Mouse (Mus musculus): Measurements from ENCODE around the gene Mid1.
A peak's percentile ranks its signal among the peaks of the same experiment; 100 is the strongest.
"Not testable (repeated sequence)": the region's sequence is repeated elsewhere in the genome, so short reads cannot be mapped to it uniquely, and the experiment has no call there.

The Mid1 gene

GRCm38 (mm10) chrX:169971562-169971961, 286.6 kb downstream of the Mid1 start:
- not testable (repeated sequence) for DNase-seq (ENCODE audit: low spot score)

GRCm38 (mm10) chrX:169972131-169972530, 287.1 kb downstream of the Mid1 start:
- not testable (repeated sequence) for DNase-seq (ENCODE audit: low spot score)

DNA sequence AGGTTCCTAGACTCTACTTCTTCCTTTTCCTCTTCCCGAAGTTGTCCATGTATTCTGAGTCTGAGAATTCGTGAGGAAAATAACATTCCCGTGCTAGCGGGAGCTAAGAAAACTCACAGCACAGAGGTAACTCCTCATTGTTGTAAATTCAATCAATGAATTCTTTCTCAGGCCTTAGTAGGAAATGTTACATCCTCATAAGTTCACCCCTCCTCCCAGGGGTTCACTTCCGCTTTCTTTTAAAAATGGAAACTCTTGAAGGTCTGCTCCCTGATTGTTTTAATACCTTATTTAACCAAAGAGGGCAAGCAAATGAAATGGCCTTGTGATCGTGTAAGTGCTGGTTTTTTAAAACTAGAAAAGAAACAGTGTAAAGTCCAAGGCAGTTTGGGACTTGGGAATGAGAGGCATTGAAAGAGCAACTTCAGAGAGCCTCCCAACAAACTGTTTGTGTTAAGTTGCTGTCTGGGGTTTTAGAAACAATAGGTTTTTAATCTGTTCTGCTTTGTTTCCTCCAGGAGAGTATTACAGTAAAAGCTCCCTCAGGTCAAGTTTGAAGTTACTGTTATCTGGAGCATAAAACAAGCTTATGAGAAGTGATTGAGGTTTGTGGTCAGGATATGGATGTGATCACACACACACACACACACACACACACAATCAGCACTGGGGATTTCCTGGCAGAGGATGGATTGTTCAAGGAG, 287.9 kb downstream of the Mid1 start:
- not testable (repeated sequence) for DNase-seq (ENCODE audit: low spot score)

DNA sequence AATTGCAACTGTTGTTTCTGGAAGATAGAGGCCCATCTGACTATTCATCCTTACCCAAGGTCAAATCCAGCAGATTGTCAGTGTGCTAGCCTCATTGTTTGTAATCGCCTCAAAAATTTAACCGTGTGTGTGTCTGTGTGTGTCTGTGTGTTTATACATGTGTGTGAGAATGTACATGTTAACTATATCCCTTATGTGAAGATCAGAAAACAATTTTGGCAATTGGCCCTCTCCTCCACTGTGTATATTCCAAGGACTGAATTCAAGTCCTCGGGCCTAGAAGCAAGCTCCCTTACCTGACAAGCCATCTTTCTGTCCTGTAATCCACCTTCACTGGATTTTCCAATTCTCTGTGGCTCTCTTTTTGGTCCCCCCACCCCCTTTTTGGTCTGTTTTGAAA, 288.8 kb downstream of the Mid1 start:
- DNase-seq (ENCODE audit: low spot score) = not testable (repeated sequence)

DNA sequence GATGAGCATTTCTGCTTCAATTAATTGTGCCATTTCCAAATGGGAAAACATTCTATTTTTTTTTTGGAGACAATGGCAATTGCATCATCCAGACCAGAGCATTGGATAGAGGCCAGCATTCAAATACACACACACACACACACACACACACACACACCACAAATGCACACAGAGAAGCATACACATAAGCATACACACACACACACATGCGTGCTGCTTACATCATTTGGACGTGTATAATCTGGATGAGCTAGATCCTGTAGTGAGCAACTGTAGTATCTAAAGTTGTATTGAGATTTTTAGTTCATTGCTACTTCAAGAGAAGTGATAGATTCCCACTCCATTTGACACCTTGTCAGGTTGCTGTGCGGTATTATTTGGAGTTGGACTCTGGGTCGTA, 289.5 kb downstream of the Mid1 start:
- DNase-seq (ENCODE audit: low spot score) = not testable (repeated sequence)

DNA sequence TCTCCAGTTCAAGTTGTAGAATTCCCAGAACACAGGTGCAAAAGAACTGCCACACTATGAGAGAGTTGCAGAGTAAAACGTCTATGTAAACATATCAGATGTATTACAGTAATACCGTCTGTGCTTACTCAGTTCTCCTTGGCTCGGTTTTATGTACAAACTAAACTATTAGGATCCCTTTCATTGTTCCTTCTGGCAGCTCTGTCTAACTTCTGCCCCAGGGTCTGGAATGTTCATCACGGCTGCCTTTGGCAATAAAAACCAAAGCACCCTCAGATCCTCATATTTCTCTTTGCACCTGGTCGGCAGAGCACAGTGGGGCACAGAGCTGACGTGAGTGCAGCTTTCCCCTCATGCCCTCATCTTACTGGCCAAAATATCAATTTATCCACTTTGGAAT, 290.0 kb downstream of the Mid1 start:
- DNase-seq (ENCODE audit: low spot score) = not testable (repeated sequence)

DNA sequence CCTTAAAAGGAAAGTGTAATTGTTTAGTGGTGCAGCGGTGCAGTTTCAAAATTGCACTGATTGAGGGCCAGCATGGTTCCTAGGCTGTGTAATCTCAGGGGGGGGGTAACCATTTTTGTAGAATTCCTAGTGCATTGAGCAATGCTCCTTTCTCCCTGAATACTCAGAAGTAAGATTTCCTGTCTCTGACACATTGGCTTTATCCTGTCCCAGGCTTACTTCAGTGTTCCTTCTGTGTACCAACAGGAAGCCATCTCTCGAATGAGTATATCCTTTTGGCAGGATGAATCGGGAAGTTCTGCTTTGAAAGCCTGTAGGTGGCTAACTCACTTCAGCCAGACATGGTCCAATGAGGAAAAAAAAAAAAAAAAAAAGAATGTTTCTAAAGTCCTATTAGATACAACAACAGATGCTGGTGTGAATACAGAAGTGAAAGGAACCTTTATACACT, 290.7 kb downstream of the Mid1 start:
- DNase-seq (ENCODE audit: low spot score) = not testable (repeated sequence)

GRCm38 (mm10) chrX:169976340-169976739, 291.3 kb downstream of the Mid1 start:
- DNase-seq (ENCODE audit: low spot score) = not testable (repeated sequence)

- not testable (repeated sequence) for DNase-seq (ENCODE audit: low spot score)
Measured at GRCm38 (mm10) chrX:169977856-169978435, 292.9 kb downstream of the Mid1 start.

DNA sequence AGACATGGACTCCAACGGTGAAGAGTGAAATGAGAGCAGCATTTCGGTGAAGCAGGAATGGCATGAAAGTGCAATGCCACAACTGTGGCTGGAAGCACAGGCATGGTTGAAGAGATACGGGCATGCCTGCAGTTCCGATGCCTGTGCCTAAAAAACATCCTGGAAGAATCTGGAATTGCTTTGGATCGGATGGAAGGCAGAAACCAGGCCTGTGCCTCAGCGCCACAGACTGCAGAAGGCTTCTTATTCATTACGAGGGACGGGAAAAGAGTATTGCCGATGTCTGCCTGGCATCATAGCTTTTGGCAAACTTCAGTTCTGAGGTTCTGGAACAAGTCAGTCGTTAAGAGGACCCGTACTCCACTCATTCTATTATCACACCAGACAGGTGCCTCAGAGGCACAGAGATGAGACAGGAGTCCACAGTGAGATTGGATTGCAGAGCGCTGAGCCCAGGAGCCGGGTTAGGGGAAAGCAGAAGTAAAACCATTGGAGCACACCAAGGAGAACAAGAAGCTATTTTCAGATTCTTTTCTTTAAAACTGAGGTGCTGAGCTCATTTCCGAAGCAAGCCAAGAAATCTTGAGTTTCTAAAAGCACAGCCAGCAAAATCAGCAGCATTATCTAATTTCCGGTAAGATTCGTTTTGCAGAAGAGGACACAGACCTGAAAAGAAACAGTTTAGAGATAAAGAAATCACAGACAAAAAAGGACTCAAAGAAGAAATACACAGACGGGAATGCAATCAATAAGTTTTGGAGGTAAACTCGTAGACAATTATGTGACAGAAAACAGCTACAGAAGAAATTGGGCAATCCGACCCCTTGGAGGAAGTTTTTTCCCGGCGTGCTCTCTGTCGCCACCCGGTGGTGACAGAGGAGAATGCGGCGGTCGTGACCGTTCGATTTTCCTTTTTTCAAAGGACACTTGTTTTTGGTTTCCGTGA, 293.7 kb downstream of the Mid1 start:
- peak; percentile 64 for DNase-seq (ENCODE audit: low spot score)

GRCm38 (mm10) chrX:169979461-169980202, 294.6 kb downstream of the Mid1 start:
- peak; percentile 22 for DNase-seq (ENCODE audit: low spot score)

DNA sequence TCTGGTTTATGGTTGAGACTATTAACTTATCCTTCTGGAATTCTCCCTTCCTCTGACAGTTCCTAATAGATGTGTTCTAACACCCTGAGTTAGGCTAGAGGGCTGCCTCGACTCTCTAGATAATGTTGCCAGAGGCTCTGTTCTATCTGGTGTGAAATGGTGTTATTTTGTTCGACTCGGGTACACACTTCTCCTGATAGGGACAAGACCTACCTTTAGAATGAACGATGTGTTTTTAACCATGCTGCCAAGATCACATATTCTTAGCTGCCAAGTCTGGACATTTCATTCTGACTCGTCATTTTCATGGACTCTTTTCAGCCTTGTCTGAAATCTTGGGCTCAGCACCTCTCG, 295.2 kb downstream of the Mid1 start:
- DNase-seq (ENCODE audit: low spot score) = not testable (repeated sequence)

DNA sequence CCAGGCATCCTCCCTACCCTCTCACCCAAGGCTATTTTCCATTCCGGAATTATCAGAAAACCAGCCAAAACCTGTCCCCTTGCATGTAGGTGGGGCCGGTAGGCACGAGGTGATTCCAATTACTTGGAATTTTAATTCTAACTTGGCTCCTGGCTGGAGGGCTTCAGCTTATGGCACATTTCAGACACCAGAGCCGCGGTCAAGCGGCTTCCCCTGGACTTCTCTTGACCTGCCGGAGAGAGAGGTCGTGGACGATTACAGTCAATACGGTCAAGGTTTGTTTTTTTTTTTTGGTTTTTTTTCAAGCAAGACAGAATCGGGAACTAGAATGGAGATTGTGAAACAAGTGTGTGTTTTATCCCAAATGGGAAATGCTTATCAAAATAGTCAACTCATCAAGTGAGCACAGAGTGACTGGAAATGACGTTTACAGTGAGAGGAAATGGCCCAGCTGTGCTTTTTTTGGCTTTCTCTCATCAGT, 295.9 kb downstream of the Mid1 start:
- DNase-seq (ENCODE audit: low spot score) = no peak

DNA sequence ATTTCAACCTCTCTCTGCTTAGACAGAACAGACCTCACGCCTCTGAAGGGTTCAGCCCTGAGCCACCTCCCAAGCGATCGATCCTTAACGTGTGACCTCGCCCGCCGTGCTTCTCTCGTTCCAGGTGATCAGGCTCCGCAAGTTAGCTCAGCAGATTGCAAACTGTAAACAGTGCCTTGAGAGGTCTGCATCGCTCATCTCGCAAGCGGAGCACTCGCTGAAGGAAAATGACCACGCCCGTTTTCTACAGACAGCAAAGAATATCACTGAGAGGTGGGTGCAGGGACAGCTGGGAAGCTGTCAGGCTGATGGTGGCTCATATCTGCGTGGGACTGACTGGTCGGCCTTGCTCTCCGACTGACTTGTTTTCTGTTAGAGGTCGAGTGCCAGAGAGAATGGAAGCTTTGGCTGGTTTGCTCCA, 296.8 kb downstream of the Mid1 start:
- peak; percentile 64 for DNase-seq (ENCODE audit: low spot score)

- not testable (repeated sequence) for DNase-seq (ENCODE audit: low spot score)
Measured at GRCm38 (mm10) chrX:169982606-169983400, 297.8 kb downstream of the Mid1 start.

DNA sequence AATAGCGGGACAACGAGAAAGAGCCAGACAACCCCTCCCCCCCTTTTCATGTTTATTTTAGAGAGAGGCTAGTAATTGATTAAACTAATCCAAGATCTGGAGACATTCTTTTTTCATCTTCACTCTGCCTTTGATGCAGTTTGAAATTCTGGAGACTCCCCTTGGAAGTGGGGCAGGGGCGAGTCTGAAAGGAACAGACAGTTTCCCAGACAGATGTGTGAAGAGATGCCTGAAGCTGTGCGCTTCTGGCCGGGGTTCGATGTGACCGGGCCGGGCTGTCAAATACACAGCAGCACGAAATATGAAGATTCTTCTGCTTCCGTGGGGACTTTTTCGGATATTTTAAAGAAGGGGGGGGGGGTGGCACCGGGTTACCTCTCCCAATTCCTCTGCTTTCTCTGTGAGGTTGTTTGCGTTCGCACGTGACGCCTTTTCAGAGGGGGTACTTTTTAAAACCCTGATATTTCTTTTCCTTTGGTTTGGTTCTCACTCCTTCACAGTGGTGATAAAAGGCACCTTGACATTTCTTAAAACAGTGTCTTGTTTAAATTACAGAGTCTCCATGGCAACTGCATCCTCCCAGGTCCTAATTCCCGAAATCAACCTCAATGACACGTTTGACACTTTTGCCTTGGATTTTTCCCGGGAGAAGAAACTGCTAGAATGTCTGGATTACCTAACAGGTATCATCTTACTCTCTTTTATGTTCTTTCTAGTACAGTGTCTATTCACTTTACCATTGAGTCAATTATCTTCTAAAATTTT, 298.6 kb downstream of the Mid1 start:
- peak; percentile 42 for DNase-seq (ENCODE audit: low spot score)

DNA sequence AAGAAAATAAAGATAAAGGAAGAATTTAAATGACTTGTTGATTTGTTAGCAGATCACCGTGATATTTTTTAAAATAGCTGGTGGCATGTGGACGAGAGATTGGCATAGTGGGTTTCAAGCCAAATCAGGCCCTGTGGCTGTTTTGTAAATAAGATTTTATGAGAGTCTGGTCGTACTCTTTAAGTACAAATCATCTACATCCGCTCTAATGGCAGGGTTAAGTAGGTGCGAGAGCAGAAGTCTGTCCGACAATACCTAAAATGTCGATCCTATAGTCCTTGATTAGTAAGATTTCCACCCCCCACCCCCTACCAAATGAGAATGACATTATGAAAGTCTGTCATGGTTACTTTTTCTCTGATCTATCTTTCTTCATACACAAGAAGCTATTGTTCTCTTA, 299.3 kb downstream of the Mid1 start:
- not testable (repeated sequence) for DNase-seq (ENCODE audit: low spot score)

DNA sequence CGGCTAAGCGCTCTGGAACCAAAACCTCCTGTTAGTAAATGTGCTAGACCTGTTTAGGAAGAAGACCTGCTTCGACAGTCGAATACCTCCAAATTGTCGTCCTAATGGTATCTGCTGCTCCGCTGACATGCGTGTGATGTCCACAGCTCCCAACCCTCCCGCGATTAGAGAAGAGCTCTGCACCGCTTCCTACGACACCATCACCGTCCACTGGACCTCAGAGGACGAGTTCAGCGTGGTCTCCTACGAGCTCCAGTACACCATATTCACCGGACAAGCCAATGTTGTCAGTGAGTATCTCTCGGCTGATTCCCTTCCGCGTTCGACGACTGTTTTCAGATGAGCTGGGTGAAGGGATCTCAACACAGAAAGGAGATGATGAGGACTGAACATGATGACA, 299.9 kb downstream of the Mid1 start:
- peak; percentile 42 for DNase-seq (ENCODE audit: low spot score)

DNA sequence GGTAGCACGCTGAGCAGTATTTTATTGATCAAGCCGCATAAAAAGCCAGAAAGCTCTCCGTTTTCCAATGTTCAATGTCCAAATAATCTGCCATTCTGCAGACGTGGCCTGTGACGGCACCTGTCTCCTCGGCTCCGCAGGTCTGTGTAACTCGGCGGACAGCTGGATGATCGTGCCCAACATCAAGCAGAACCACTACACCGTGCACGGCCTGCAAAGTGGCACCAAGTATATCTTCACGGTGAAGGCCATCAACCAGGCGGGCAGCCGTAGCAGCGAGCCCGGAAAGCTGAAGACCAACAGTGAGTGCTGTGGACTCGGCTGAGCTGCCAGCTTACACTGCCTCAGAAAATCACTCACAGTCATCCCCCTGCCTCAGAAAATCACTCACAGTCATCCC, 300.8 kb downstream of the Mid1 start:
- DNase-seq (ENCODE audit: low spot score) = peak; percentile 73
